Comparison of ENCODE assay signal across 23 mouse cellular contexts in the genomic region with DNA sequence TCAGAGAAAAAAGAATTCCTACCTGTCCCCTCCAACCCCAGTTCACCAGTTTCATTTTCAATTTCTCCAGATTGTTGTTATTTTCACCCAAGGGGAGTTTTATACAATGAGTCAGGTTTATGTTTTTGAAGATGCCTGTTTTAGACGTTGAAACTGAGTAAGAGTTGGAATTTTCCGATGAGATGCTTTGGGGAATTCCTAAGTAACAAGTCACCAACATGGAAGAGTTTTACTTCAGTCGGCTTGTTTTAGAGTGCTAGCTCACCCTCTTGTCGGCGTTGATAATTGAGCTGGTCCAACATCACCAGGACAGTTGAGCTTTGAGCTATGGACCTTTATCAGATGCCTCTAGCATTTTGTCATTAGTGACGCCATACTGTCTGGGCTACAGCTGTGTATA.
"Had no signal": no experiment of that assay in that cellular context is flagged by ENCODE, and none has a peak within 500 bp of the region (broad histone marks: within the 10 kb centered on the region; RNA-seq: fewer than 3 reads in every experiment).

No protein-coding gene starts in this region.

- H3K4me2 ChIP-seq: heart, embryonic 11.5 days; heart, embryonic 13.5 days; heart, embryonic 15.5 days; hindbrain, embryonic 13.5 days; hindbrain, embryonic 15.5 days; limb, embryonic 13.5 days; limb, embryonic 15.5 days; liver, embryonic 12.5 days had no signal

- H3K27ac ChIP-seq: heart, adult 2 months; heart, embryonic 13.5 days; heart, embryonic 15.5 days; hindbrain, embryonic 13.5 days; hindbrain, embryonic 15.5 days; hindbrain, postnatal 0 days; layer of hippocampus, adult 2 months; left cerebral cortex, adult 2 months; limb, embryonic 13.5 days; limb, embryonic 15.5 days; liver, embryonic 12.5 days; liver, embryonic 14.5 days had no signal

- H3K9ac ChIP-seq: heart, embryonic 13.5 days; heart, embryonic 15.5 days; hindbrain, embryonic 13.5 days; hindbrain, embryonic 15.5 days; limb, embryonic 13.5 days; limb, embryonic 15.5 days; liver, embryonic 12.5 days; liver, embryonic 14.5 days had no signal

- H3K4me1 ChIP-seq: hindbrain, embryonic 13.5 days; hindbrain, embryonic 15.5 days; limb, embryonic 13.5 days; limb, embryonic 15.5 days; liver, embryonic 12.5 days had no signal

- DNase-seq: gastrocnemius, postnatal 14 days; gastrocnemius, postnatal 36 days; heart, adult 11 months; heart, adult 2 months; heart, postnatal 14 days; heart, postnatal 36 days; kidney, adult 11 months; kidney, adult 2 months; kidney, postnatal 10 days; kidney, postnatal 25 days; kidney, postnatal 4 days had no signal

- H3K27me3 ChIP-seq: heart, embryonic 13.5 days; heart, embryonic 15.5 days; hindbrain, embryonic 13.5 days; hindbrain, embryonic 15.5 days; limb, embryonic 13.5 days; limb, embryonic 15.5 days; liver, embryonic 12.5 days had no signal

- ATAC-seq: hindbrain, postnatal 0 days; liver, embryonic 12.5 days had no signal

- H3K9me3 ChIP-seq: heart, embryonic 13.5 days; heart, embryonic 15.5 days; hindbrain, embryonic 13.5 days; hindbrain, embryonic 15.5 days; limb, embryonic 13.5 days; limb, embryonic 15.5 days; liver, embryonic 12.5 days had no signal

- H3K36me3 ChIP-seq: heart, embryonic 15.5 days; hindbrain, embryonic 13.5 days; hindbrain, embryonic 15.5 days; limb, embryonic 13.5 days; limb, embryonic 15.5 days; liver, embryonic 12.5 days had no signal

- H3K4me3 ChIP-seq: heart, adult 2 months; heart, embryonic 13.5 days; heart, embryonic 15.5 days; hindbrain, embryonic 13.5 days; hindbrain, embryonic 15.5 days; layer of hippocampus, adult 2 months; left cerebral cortex, adult 2 months; limb, embryonic 13.5 days; limb, embryonic 15.5 days; liver, embryonic 12.5 days had no signal
